Mouse (Mus musculus): ENCODE results near the gene Sptlc3. TPM values are rescaled to one million over a fixed set of nuclear protein-coding genes. Genes with fewer than 3 reads are reported as not detected.

Sptlc3 gene
- polyA plus RNA-seq, 1 experiment from 2014 or later: not detected

- ATAC-seq: no peak
- no peak for DNase-seq
- H3K36me3 ChIP-seq (replicated peaks; ENCODE audit: insufficient read depth, low read length): no peaks in the 10 kb centered on the region
- peaks cover 13% of the 10 kb centered on the region for H3K27me3 ChIP-seq (ENCODE audit: insufficient read depth, low read length)
- no peaks in the 10 kb centered on the region for H3K9me3 ChIP-seq (ENCODE audit: low read length)
- WGBS (ENCODE audit: insufficient replicate concordance): 47% methylated on average over 3 of the region's 3 CpGs
- no peaks in the 10 kb centered on the region for H3K4me1 ChIP-seq (ENCODE audit: insufficient read depth)
- no peak overlapping the region for H3K4me2 ChIP-seq (ENCODE audit: low read depth, low read length)
- TF ChIP-seq CTCF (IDR thresholded peaks at IDR 0.05; ENCODE audit: low read depth) (no peak), EP300 (IDR thresholded peaks at IDR 0.05; ENCODE audit: low read depth) (no peak)
- H3K9ac ChIP-seq (replicated peaks): no peak overlapping the region
- no peak overlapping the region for H3K4me3 ChIP-seq (ENCODE audit: low read depth, low read length)
- H3K27ac ChIP-seq (ENCODE audit: low read depth): no peak overlapping the region
Observed at GRCm38 (mm10) chr2:139671838-139672237, 178.1 kb downstream of the Sptlc3 start.

- Histone ChIP-seq H3K27me3 (ENCODE audit: insufficient read depth, low read length) (peaks cover 19% of the 10 kb centered on the region), H3K36me3 (replicated peaks; ENCODE audit: insufficient read depth, low read length) (no peaks in the 10 kb centered on the region), H3K27ac (ENCODE audit: low read depth) (no peak overlapping the region), H3K4me3 (ENCODE audit: low read depth, low read length) (no peak overlapping the region), H3K4me1 (ENCODE audit: insufficient read depth) (peaks cover 4% of the 10 kb centered on the region), H3K9ac (replicated peaks) (no peak overlapping the region), H3K9me3 (ENCODE audit: low read length) (no peaks in the 10 kb centered on the region), H3K4me2 (ENCODE audit: low read depth, low read length) (no peak overlapping the region)
- no peak for DNase-seq
- ATAC-seq: no peak
- TF ChIP-seq EP300 (IDR thresholded peaks at IDR 0.05; ENCODE audit: low read depth) (no peak), CTCF (IDR thresholded peaks at IDR 0.05; ENCODE audit: low read depth) (no peak)
- 31% methylated on average over 2 of the region's 2 CpGs for WGBS (ENCODE audit: insufficient replicate concordance)
Observed at GRCm38 (mm10) chr2:139672371-139672770, 178.7 kb downstream of the Sptlc3 start.

- peak; percentile 21; the same call in 1 of the 2 replicates for ATAC-seq
- peaks cover 46% of the 10 kb centered on the region for H3K27me3 ChIP-seq (ENCODE audit: insufficient read depth, low read length)
Observed at GRCm38 (mm10) chr2:139677065-139677762, 183.5 kb downstream of the Sptlc3 start.

DNA sequence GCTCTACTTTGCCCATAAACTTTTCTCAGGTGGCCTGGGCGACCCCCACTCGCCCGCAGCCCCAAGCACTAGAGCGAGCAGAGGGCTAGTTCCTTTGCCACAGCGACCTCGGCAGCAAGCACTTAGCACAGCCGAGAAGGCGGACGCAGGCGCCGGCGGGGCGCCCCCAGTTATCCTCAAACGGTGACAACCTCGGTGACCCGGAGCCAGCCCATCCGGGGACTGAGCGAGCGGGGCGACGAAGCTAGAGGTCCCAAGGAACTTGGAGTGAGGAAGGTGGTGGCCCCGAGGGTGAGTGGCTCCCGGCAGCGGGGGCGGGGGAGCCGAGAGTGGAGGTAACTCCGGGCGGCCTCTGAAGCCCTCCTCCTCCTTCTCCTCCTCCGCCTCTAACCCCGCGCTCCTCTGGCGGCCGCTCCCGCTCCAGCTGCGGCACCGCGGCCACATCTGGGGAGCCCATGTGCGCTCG is 184.1 kb downstream of the Sptlc3 start, which contains the start of gene Ism1:
Gene Ism1, plus strand, starts transcription at position 370 of the 466 bp plus-strand sequence.
- ATAC-seq: peak; percentile 17; the same call in 1 of the 2 replicates
- no peaks in the 10 kb centered on the region for H3K36me3 ChIP-seq (replicated peaks; ENCODE audit: insufficient read depth, low read length)
- H3K4me3 ChIP-seq (ENCODE audit: low read depth, low read length): peak within 1 kb of the TSS; percentile 57
- WGBS (ENCODE audit: insufficient replicate concordance): 0% methylated on average over 26 of the region's 39 CpGs
- H3K27ac ChIP-seq (ENCODE audit: low read depth): no peak within 1 kb of the TSS
- no peak for DNase-seq
- H3K4me2 ChIP-seq (ENCODE audit: low read depth, low read length): peak within 1 kb of the TSS; percentile 91
- H3K9me3 ChIP-seq (ENCODE audit: low read length): no peaks in the 10 kb centered on the region
- TF ChIP-seq EP300 (IDR thresholded peaks at IDR 0.05; ENCODE audit: low read depth): no peak
- no peak for TF ChIP-seq CTCF (IDR thresholded peaks at IDR 0.05; ENCODE audit: low read depth)
- peaks cover 10% of the 10 kb centered on the region for H3K4me1 ChIP-seq (ENCODE audit: insufficient read depth)
- H3K9ac ChIP-seq (replicated peaks): no peak within 1 kb of the TSS
- peaks cover 46% of the 10 kb centered on the region for H3K27me3 ChIP-seq (ENCODE audit: insufficient read depth, low read length)

More at GRCm38 (mm10) chr2:139677065-139677762, 183.5 kb downstream of the Sptlc3 start:
- no peaks in the 10 kb centered on the region for H3K9me3 ChIP-seq (ENCODE audit: low read length)
- H3K9ac ChIP-seq (replicated peaks): no peak overlapping the region
- DNase-seq: peak; percentile 18
- under 1% methylated on average over 52 of the region's 52 CpGs for WGBS (ENCODE audit: insufficient replicate concordance)
- TF ChIP-seq EP300 (IDR thresholded peaks at IDR 0.05; ENCODE audit: low read depth) (no peak), CTCF (IDR thresholded peaks at IDR 0.05; ENCODE audit: low read depth) (no peak)
- H3K4me2 ChIP-seq (ENCODE audit: low read depth, low read length): peak overlapping the region; percentile 91
- H3K4me1 ChIP-seq (ENCODE audit: insufficient read depth): peaks cover 10% of the 10 kb centered on the region
- peak overlapping the region; percentile 57 for H3K4me3 ChIP-seq (ENCODE audit: low read depth, low read length)
- no peak overlapping the region for H3K27ac ChIP-seq (ENCODE audit: low read depth)
- H3K36me3 ChIP-seq (replicated peaks; ENCODE audit: insufficient read depth, low read length): no peaks in the 10 kb centered on the region

- Histone ChIP-seq H3K36me3 (replicated peaks; ENCODE audit: insufficient read depth, low read length) (no peaks in the 10 kb centered on the region), H3K4me2 (ENCODE audit: low read depth, low read length) (peak overlapping the region; percentile 91), H3K4me3 (ENCODE audit: low read depth, low read length) (peak overlapping the region; percentile 57), H3K27ac (ENCODE audit: low read depth) (no peak overlapping the region), H3K9ac (replicated peaks) (no peak overlapping the region), H3K9me3 (ENCODE audit: low read length) (no peaks in the 10 kb centered on the region), H3K27me3 (ENCODE audit: insufficient read depth, low read length) (peaks cover 46% of the 10 kb centered on the region), H3K4me1 (ENCODE audit: insufficient read depth) (peaks cover 10% of the 10 kb centered on the region)
- WGBS (ENCODE audit: insufficient replicate concordance): 1% methylated on average over 69 of the region's 84 CpGs
- TF ChIP-seq EP300 (IDR thresholded peaks at IDR 0.05; ENCODE audit: low read depth) (no peak), CTCF (IDR thresholded peaks at IDR 0.05; ENCODE audit: low read depth) (no peak)
- DNase-seq (peak; percentile 22), ATAC-seq (peak; percentile 25; the same call in 1 of the 2 replicates)
Observed at GRCm38 (mm10) chr2:139678275-139679140, 184.8 kb downstream of the Sptlc3 start.

DNA sequence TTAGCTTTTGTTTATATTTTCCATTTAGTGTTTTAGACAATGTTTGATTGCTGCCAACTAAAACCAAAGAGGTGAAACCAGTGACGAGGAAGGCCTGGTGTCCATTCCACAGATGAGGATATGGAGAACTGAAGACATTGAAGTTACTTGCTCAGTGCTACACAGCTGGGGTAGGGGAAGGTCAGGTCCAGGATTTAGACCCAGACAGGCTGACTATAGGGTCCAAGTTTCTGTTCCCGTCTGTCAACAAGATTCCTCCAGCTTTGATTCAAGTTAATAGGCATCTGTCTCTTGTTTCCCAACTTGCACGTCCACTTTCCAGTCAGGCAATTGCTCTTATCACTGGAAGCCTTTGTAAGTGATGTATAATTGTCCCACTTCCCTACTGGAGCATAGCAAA is 188.8 kb downstream of the Sptlc3 start:
- 56% methylated on average over 3 of the region's 3 CpGs for WGBS (ENCODE audit: insufficient replicate concordance)
- Histone ChIP-seq H3K9ac (replicated peaks) (no peak overlapping the region), H3K9me3 (ENCODE audit: low read length) (no peaks in the 10 kb centered on the region), H3K4me1 (ENCODE audit: insufficient read depth) (peaks cover 4% of the 10 kb centered on the region), H3K27me3 (ENCODE audit: insufficient read depth, low read length) (peaks cover 26% of the 10 kb centered on the region), H3K4me3 (ENCODE audit: low read depth, low read length) (no peak overlapping the region), H3K36me3 (replicated peaks; ENCODE audit: insufficient read depth, low read length) (no peaks in the 10 kb centered on the region), H3K27ac (ENCODE audit: low read depth) (no peak overlapping the region), H3K4me2 (ENCODE audit: low read depth, low read length) (no peak overlapping the region)
- DNase-seq (no peak), ATAC-seq (no peak)
- TF ChIP-seq EP300 (IDR thresholded peaks at IDR 0.05; ENCODE audit: low read depth) (no peak), CTCF (IDR thresholded peaks at IDR 0.05; ENCODE audit: low read depth) (no peak)

Other genes with a start within 250 kb of the Sptlc3 start
- not detected in 2 replicates for gene Ism1, start 184.3 kb downstream of the Sptlc3 start, polyA plus RNA-seq (2015; fragmentation: Nextera tagmentation; extraction: Ambion mirVana)

Measured in liver, postnatal 0 days (tissue).